Mouse (Mus musculus) neural tube, embryonic 13.5 days (tissue): ENCODE data around the gene Tln1. TPM values are rescaled to one million over a fixed set of nuclear protein-coding genes. Genes with fewer than 3 reads are reported as not detected.

Experiments
- ATAC-seq: fragments of 200-750 bp; cut with Nextera tagmentation; 2 replicates; pipeline ENCODE4 v1.8.0; 2017; ENCODE audit warnings: low read depth, mild to moderate bottlenecking, moderate TSS enrichment, moderate library complexity
- H3K27ac ChIP-seq: fragments of 300-500 bp; sonication (generic); replicated peaks from 2 replicates; pipeline ENCODE4 v1.5.1; 2015; ENCODE audit warnings: moderate library complexity, mild to moderate bottlenecking, inconsistent platforms
- H3K27me3 ChIP-seq: fragments of 300-500 bp; sonication (generic); 2 replicates; pipeline ENCODE4 v1.6.1; 2015; ENCODE audit warnings: mild to moderate bottlenecking, inconsistent platforms
- H3K36me3 ChIP-seq: fragments of 300-500 bp; sonication (generic); 2 replicates; pipeline ENCODE4 v1.6.1; 2015; ENCODE audit warnings: mild to moderate bottlenecking, inconsistent platforms
- H3K4me1 ChIP-seq: fragments of 300-500 bp; sonication (generic); replicated peaks from 2 replicates; pipeline ENCODE4 v1.6.1; 2015; ENCODE audit warnings: inconsistent platforms
- H3K4me2 ChIP-seq: fragments of 300-500 bp; sonication (generic); 2 replicates; pipeline ENCODE4 v1.6.1; 2015; ENCODE audit warnings: inconsistent platforms, mild to moderate bottlenecking, moderate library complexity
- H3K4me3 ChIP-seq: fragments of 300-500 bp; sonication (generic); 2 replicates; pipeline ENCODE4 v1.5.1; 2015; ENCODE audit warnings: mild to moderate bottlenecking, inconsistent platforms
- H3K9ac ChIP-seq: fragments of 300-500 bp; sonication (generic); 2 replicates; pipeline ENCODE4 v1.6.1; 2015; ENCODE audit warnings: moderate library complexity, mild to moderate bottlenecking, inconsistent platforms
- H3K9me3 ChIP-seq: fragments of 300-500 bp; sonication (generic); 2 replicates; pipeline ENCODE4 v1.6.1; 2016; ENCODE audit warnings: inconsistent platforms
- WGBS: fragments of 180-500 bp; shearing (Covaris S2); methylation state at CpG from one replicate; pipeline ENCODE4 v1.1.7; 2015; 5-methylcytosine and 5-hydroxymethylcytosine counted together
- polyA plus RNA-seq: library from polyadenylated mRNA; unstranded; fragments of >200 nt; fragmentation: Nextera tagmentation; extraction: Ambion mirVana; gene quantifications from 2 replicates; pipeline ENCODE4 v1.2.1, GENCODE M21; 2015

Tln1 gene
- polyA plus RNA-seq, 1 experiment from 2014 or later, result 69.6 TPM

DNA sequence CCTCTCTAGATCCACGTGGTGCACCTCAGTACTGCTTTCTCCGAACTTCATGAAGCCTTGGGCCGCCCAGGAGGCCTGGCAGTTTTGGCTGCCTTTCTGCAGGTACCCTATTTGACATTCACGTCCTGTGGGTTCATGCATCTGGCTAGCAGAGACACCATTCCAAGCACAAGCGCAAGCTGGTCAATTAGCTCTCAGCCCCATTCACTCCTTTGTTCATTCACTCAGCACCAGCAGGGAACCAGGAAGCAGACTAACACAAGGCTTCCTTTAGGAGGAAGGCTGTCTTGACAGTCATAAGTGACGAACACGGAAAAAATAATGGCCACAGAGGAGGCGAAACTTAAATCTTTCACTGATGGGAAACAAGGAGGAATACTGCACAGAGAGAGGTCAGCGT lies 53.4 kb downstream of the Tln1 start:
- H3K27ac ChIP-seq, result no peak overlapping the region
- peaks cover 17% of the 10 kb centered on the region for H3K4me1 ChIP-seq
- H3K36me3 ChIP-seq, result no peaks in the 10 kb centered on the region
- H3K4me2 ChIP-seq, result peak overlapping the region; percentile 55
- 17% methylated on average over 9 of the region's 9 CpGs for WGBS
- H3K4me3 ChIP-seq, result peak overlapping the region; percentile 35; the same call in 1 of the 2 replicates
- peaks cover 48% of the 10 kb centered on the region for H3K27me3 ChIP-seq
- peak overlapping the region; percentile 55; the same call in 1 of the 2 replicates for H3K9ac ChIP-seq
- H3K9me3 ChIP-seq, result no peaks in the 10 kb centered on the region
- ATAC-seq, result no peak

DNA sequence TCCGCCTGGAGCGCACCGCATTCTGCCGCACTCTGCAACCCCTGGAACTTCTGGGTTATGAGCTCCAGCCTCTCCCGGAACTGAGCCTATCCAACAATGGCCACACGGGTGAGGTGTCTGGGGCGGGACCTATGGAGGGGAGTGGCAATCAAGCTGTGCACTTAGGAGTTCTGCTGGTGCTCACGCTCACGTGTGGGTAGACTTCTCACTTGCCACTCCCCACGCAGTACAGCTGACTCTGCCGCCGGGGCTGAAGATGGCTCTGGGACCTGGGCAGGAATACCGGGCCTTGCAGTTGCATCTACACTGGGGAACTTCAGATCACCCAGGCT lies 53.9 kb downstream of the Tln1 start:
- 0 out of 2 replicates have a peak, but pooled peaks have one; percentile 28 for ATAC-seq
- H3K9ac ChIP-seq, result peak overlapping the region; percentile 55
- no peaks in the 10 kb centered on the region for H3K9me3 ChIP-seq
- peaks cover 48% of the 10 kb centered on the region for H3K27me3 ChIP-seq
- peaks cover 17% of the 10 kb centered on the region for H3K4me1 ChIP-seq
- no peaks in the 10 kb centered on the region for H3K36me3 ChIP-seq
- no peak overlapping the region for H3K27ac ChIP-seq
- H3K4me3 ChIP-seq, result peak overlapping the region; percentile 35
- 5% methylated on average over 13 of the region's 13 CpGs for WGBS
- peak overlapping the region; percentile 55 for H3K4me2 ChIP-seq

DNA sequence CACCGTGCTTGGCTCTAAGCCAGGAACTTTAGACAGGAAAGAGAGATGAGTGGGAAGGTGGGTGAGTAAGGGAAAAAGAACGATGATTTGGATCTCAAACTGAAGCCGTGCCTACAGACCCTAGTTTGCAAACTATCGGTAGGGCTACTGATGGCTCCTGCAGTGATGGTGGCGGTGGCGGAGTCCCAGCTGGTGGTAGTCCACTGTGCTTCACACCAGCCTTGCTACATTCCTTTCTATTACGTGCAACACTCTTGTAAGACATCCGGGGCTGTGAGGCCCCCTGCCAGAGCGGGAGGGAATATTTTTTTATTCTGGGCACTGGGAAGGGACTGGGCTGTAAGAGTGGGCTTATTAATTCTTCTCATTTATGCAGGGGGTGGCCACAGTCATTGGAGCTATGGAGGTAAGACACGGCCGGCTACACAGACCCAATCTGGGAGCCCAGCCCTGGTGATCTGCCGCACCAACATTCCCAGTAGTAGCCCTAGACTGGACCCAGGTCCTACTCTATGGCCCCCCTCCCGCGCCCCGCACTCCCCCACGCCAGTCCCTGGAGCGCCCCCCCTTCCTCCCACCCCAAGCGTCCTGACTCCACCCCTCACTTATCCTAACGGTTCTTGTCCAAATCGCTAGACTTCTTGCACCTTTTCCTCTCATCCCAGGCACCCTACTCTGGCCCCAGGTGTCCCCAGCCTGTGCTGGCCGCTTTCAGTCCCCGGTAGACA lies 54.4 kb downstream of the Tln1 start:
- peak overlapping the region; percentile 55 for H3K4me2 ChIP-seq
- H3K4me1 ChIP-seq, result peaks cover 17% of the 10 kb centered on the region
- no peaks in the 10 kb centered on the region for H3K36me3 ChIP-seq
- H3K27me3 ChIP-seq, result peaks cover 48% of the 10 kb centered on the region
- H3K27ac ChIP-seq, result no peak overlapping the region
- H3K4me3 ChIP-seq, result peak overlapping the region; percentile 35
- H3K9me3 ChIP-seq, result no peaks in the 10 kb centered on the region
- WGBS, result 12% methylated on average over 21 of the region's 22 CpGs
- peak; percentile 65; the same call in 1 of the 2 replicates for ATAC-seq
- peak overlapping the region; percentile 55 for H3K9ac ChIP-seq

DNA sequence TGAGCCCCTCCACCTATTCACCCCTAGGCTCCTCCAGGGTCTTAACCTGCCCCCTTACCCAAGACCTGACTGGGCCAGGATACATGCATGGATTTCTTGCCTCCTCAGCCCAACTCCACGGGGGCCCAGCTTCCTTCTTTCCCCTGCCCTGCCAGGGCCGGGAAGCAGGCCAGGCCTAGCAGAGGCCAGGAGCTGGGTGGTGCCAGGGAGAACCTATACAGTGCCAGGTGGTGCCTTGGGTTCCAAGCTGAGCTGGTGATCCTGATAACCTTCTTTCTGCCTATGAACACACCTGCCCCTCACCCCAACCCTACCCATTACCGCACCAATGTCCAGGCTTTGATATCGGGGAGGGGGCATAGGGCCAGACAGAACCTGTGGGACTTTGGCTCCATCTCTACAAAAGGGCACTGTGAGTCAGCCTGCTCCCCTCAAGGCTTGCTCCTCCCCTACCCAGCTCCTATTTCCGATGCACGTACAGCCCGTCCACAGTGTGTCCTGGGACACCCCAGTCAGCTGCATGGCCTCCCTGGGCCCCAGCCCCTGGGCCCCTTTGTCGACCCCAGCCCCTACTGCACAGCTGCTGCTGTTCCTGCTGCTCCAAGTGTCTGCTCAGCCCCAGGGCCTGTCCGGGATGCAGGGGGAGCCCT lies 55.8 kb downstream of the Tln1 start, which contains the start of gene Car9:
Car9 (plus strand) TSS at position 431 of the 650 bp plus-strand sequence.
- Histone ChIP-seq H3K27ac (no peak within 1 kb of the TSS), H3K9me3 (no peaks in the 10 kb centered on the region), H3K4me1 (peaks cover 17% of the 10 kb centered on the region), H3K27me3 (peaks cover 42% of the 10 kb centered on the region), H3K4me2 (no peak within 1 kb of the TSS), H3K4me3 (no peak within 1 kb of the TSS), H3K36me3 (no peaks in the 10 kb centered on the region), H3K9ac (no peak within 1 kb of the TSS)
- WGBS, result 53% methylated on average over 9 of the region's 9 CpGs
- no peak for ATAC-seq

DNA sequence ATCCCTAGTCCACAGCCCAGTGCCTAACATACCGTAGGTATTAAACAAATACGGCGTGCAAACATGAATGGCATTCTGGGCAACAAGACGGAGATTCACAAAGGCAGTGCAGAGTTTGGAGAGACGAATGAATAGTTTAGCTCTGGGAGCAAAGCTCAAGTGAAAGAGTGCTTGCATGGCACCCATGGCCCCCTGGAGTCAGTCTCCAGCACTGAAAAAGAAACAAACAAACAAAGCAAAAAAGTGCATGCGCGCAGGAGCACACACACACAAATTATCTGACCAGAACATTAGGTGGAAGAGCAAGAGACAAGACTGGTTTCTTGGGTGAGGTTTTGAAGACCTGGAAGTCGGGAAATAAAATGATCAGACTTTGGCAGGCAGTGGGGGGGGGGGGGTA lies 56.4 kb downstream of the Tln1 start:
- H3K9me3 ChIP-seq, result no peaks in the 10 kb centered on the region
- no peak overlapping the region for H3K27ac ChIP-seq
- H3K36me3 ChIP-seq, result no peaks in the 10 kb centered on the region
- WGBS, result 62% methylated on average over 8 of the region's 8 CpGs
- H3K4me2 ChIP-seq, result no peak overlapping the region
- peaks cover 42% of the 10 kb centered on the region for H3K27me3 ChIP-seq
- H3K4me1 ChIP-seq, result peaks cover 17% of the 10 kb centered on the region
- H3K4me3 ChIP-seq, result no peak overlapping the region
- H3K9ac ChIP-seq, result no peak overlapping the region
- no peak for ATAC-seq

DNA sequence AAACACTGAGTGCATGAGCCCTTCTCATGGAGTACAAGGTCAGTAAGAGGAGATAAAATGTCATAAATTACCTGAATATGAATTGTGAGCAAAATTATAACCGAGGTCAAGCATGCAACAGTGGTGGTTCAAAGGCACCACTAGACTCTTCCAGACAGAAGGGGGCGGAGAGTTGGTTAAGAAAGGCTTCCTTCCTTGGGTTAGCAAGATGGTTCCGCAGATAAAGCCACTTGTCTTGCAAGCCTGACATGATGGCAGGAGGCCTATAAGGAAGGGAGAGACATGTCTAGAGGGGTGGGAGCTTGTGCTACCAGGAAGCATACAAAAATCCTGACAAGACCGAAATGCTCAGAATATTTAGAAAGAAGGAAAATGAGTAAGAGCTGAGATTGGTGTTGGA lies 58.2 kb downstream of the Tln1 start:
- Histone ChIP-seq H3K27ac (no peak overlapping the region), H3K4me3 (no peak overlapping the region), H3K36me3 (no peaks in the 10 kb centered on the region), H3K4me1 (peaks cover 18% of the 10 kb centered on the region), H3K9me3 (no peaks in the 10 kb centered on the region), H3K4me2 (no peak overlapping the region), H3K9ac (no peak overlapping the region), H3K27me3 (peaks cover 38% of the 10 kb centered on the region)
- ATAC-seq, result no peak
- WGBS, result 80% methylated on average over 4 of the region's 4 CpGs

DNA sequence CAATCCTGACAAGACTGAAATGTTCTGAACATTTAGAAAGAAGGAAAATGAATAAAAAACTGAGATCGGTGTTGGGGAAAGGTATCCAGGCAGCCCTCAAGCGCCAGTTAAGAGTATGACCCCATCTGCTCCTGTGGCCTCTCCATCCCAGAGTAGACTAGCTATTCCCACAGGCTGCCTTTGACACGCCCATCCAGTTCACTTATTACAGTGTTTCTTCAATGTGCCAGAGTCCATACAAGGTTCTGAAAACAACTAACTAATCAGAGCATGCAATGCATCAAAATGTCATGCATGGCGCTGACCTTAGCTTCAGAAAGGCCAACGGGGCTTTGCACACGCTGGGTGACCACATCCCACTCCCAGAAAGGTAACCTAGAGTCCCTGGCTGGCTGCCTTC lies 59.0 kb downstream of the Tln1 start:
- Histone ChIP-seq H3K4me2 (no peak overlapping the region), H3K9me3 (no peaks in the 10 kb centered on the region), H3K36me3 (no peaks in the 10 kb centered on the region), H3K4me1 (peaks cover 18% of the 10 kb centered on the region), H3K4me3 (no peak overlapping the region), H3K27ac (no peak overlapping the region), H3K27me3 (peaks cover 31% of the 10 kb centered on the region), H3K9ac (no peak overlapping the region)
- 81% methylated on average over 6 of the region's 6 CpGs for WGBS
- no peak for ATAC-seq

DNA sequence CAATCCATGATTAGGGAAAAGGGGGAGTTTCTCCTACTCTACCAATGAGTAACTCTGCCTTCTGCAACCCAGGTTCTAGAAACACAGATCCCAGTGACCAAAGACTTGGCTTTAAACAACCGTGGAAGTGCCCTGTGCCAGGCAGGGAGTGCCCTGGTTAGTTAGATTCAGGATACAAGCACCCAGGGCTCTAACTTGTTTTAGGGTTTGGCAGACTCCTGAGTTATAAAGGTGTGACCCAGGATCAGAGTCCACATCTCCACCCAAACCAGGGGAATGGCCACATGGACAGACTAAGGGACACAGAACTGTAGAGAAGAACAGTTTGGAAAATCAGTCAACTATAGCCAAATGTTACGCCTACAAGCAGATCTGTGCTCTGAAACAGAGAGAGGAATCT lies 59.5 kb downstream of the Tln1 start:
- H3K4me2 ChIP-seq, result no peak overlapping the region
- no peaks in the 10 kb centered on the region for H3K9me3 ChIP-seq
- H3K27ac ChIP-seq, result no peak overlapping the region
- H3K9ac ChIP-seq, result no peak overlapping the region
- WGBS, result 71% methylated on average over 2 of the region's 2 CpGs
- no peaks in the 10 kb centered on the region for H3K36me3 ChIP-seq
- peaks cover 26% of the 10 kb centered on the region for H3K27me3 ChIP-seq
- no peak overlapping the region for H3K4me3 ChIP-seq
- ATAC-seq, result no peak
- H3K4me1 ChIP-seq, result peaks cover 18% of the 10 kb centered on the region

DNA sequence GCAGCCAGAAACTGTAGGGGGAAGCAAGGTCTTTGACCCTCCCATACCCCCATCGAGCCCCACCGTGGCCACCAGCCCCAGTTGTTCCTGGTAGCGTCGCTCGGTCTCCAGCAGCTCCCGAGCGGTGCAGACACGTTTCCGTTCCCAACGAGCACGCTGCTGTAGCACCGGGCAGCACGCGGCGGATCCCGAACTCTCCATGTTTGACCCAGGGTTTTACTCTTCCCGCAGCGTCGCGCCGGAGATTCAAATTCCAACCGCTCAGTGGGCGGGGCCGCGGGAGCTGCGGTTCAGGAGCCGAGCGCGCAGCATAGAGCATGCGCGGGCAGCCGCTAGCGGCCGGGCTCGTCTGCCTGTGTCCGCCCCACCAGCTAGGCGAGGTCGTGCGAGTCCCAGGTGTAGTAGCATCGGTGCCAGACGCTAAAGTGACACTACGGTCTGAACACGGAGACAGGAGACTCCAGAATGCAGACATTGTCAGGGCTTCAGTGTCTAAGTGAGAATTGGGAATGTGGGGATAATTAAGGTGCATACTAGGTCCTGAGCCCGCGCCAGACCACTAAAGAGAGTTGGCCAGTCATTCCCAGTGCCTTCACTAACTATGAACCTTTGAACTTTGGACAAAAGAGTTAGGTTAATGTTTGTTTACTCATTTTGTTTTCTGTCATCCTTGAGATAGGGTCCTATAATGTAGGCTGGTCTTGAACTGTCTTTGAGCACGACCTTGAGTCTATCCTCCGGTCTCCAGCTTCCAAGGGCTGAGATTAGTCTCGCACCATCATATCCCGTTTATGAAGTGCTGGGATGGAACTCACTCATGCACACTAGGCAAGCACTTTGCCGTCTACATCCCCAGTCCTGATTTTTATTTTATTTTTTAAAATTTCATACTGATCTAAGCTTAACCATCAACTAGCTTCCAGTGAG lies 62.8 kb downstream of the Tln1 start, which contains the start of gene Arhgef39:
Arhgef39 (minus strand) TSS at position 289 of the 927 bp plus-strand sequence.
- H3K4me3 ChIP-seq, result peak within 1 kb of the TSS; percentile 52
- H3K27ac ChIP-seq, result no peak within 1 kb of the TSS
- whole genome bisulfite sequencing, result 7% methylated on average over 50 of the region's 50 CpGs
- H3K4me1 ChIP-seq, result peaks cover 29% of the 10 kb centered on the region
- H3K9ac ChIP-seq, result peak within 1 kb of the TSS; percentile 61
- no peaks in the 10 kb centered on the region for H3K9me3 ChIP-seq
- H3K4me2 ChIP-seq, result peak within 1 kb of the TSS; percentile 84
- H3K27me3 ChIP-seq, result no peaks in the 10 kb centered on the region
- H3K36me3 ChIP-seq, result peaks cover 8% of the 10 kb centered on the region; the same call in 1 of the 2 replicates
- peak; percentile 85 for ATAC-seq

DNA sequence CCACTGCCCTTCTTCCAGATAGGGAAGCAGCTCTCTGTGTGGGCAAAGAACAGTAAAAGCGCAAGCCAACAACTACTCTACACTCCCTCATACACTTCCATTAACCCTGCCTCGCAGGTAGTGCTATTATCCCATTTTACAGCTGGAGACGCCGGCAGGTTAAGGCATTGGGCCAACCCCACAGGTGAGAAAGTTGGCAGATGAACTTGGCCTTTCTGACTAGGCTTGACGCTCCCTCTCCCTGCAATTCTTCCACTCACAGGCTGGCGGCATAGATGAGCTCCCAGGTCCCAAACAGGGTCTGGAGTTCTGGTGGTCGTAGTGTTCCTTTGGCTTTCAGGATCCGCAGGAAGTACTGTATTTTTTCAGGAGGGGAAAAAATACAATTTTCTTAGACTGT lies 63.5 kb downstream of the Tln1 start:
- no peaks in the 10 kb centered on the region for H3K9me3 ChIP-seq
- WGBS, result 14% methylated on average over 8 of the region's 8 CpGs
- H3K9ac ChIP-seq, result peak overlapping the region; percentile 61
- peaks cover 8% of the 10 kb centered on the region; the same call in 1 of the 2 replicates for H3K36me3 ChIP-seq
- H3K4me1 ChIP-seq, result peaks cover 36% of the 10 kb centered on the region
- H3K27ac ChIP-seq, result no peak overlapping the region
- H3K27me3 ChIP-seq, result no peaks in the 10 kb centered on the region
- peak overlapping the region; percentile 84 for H3K4me2 ChIP-seq
- peak overlapping the region; percentile 52 for H3K4me3 ChIP-seq
- no peak for ATAC-seq

DNA sequence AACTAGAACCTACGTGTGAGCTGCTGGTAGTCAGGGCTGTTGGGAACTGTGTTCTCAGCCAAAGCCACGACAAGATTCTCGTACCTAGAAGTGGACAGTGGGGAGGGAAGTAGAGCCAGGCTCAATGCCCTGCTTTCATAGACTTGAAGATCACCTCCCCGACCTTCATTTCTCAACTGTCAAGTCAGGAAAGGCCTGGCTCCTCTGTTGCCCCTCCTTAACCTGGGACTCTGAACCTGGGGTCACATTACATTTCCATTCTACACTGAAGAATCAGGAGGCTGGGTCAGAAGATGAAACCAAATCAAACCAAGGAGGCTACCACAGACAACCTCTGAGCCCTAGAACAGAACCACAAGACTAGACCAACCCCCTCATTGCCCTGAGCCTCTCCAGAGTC lies 64.5 kb downstream of the Tln1 start:
- Histone ChIP-seq H3K4me1 (peaks cover 38% of the 10 kb centered on the region), H3K36me3 (peaks cover 8% of the 10 kb centered on the region; the same call in 1 of the 2 replicates), H3K9me3 (no peaks in the 10 kb centered on the region), H3K4me2 (peak overlapping the region; percentile 84), H3K4me3 (0 out of 2 replicates have a peak overlapping the region, but pooled peaks have one; percentile 52), H3K9ac (no peak overlapping the region), H3K27ac (no peak overlapping the region), H3K27me3 (no peaks in the 10 kb centered on the region)
- ATAC-seq, result no peak
- 75% methylated on average over 4 of the region's 4 CpGs for WGBS
